Mouse (Mus musculus): ENCODE results near the gene Cep128.

DNA sequence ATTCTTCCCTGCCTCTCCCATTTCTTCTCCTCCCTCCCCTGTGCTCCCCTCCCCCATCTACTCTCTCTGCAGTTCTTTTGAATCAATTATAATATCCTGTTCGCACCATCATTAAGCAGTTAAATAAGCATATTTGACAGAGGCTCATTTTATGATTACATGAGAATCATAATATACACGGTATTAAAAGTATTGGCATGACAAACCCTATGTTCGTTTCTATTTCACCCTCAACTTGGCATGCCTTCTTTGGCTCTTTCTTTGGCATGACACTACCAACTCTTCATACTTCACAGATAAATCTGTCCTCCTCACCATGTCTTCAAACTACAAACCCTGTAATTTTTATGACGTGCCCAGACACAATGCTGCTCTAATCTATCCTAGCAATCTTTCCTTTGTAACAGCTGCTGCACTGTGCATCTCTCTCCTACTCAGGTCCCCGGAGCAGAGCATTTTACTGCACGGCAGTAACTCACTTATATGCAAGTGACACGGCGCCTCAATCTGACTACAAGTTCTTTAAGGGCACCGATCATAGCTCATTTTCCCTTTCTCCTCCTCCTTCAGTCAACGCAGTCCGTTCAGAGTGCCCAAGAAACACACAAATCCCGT, 324.4 kb downstream of the Cep128 start:
- TF ChIP-seq CTCF (conservative IDR thresholded peaks at IDR 0.05; ENCODE audit: low read length), result no peak
- TF ChIP-seq NANOG (IDR thresholded peaks at IDR 0.05; ENCODE audit: borderline replicate concordance, low read length), result no peak
- no peak for TF ChIP-seq POU5F1 (IDR thresholded peaks at IDR 0.05; ENCODE audit: borderline replicate concordance, low read length)

All from E14TG2a.4 (cell line).